Mouse (Mus musculus) forelimb bud, embryonic 11.5 days (tissue): ENCODE results near the gene Mcat.

Source experiments
- DNase-seq: peaks from one replicate; pipeline ENCODE4 v3.0.0-alpha.2; 2012; ENCODE audit warnings: low read depth, low spot score

Mcat gene

GRCm38 (mm10) chr15:83539905-83540304 lies 23.7 kb downstream of the Mcat start:
- DNase-seq: no peak

GRCm38 (mm10) chr15:83538855-83539254 lies 24.7 kb downstream of the Mcat start:
- DNase-seq: no peak

GRCm38 (mm10) chr15:83535890-83536231 lies 27.7 kb downstream of the Mcat start:
- DNase-seq: no peak

GRCm38 (mm10) chr15:83534960-83535889 lies 28.4 kb downstream of the Mcat start:
- no peak for DNase-seq

- DNase-seq: no peak
These were observed 31.0 kb downstream of the Mcat start for GRCm38 (mm10) chr15:83532606-83533005.

GRCm38 (mm10) chr15:83531961-83532469 lies 31.6 kb downstream of the Mcat start:
- DNase-seq: no peak

- no peak for DNase-seq
These were observed 32.9 kb downstream of the Mcat start for GRCm38 (mm10) chr15:83530688-83531087.

GRCm38 (mm10) chr15:83530233-83530632 lies 33.4 kb downstream of the Mcat start:
- no peak for DNase-seq

- no peak for DNase-seq
These were observed 33.8 kb downstream of the Mcat start for GRCm38 (mm10) chr15:83529765-83530164.

GRCm38 (mm10) chr15:83528892-83529291 lies 34.7 kb downstream of the Mcat start:
- DNase-seq: no peak

- no peak for DNase-seq
These were observed 35.8 kb downstream of the Mcat start for GRCm38 (mm10) chr15:83527747-83528146.

GRCm38 (mm10) chr15:83527092-83527437 lies 36.5 kb downstream of the Mcat start:
- no peak for DNase-seq

- DNase-seq: peak; percentile 52
These were observed 37.0 kb downstream of the Mcat start, which contains the start of gene Bik for GRCm38 (mm10) chr15:83526424-83527091. Gene Bik (plus strand): TSS chr15:83526862.

- no peak for DNase-seq
These were observed 39.3 kb downstream of the Mcat start for GRCm38 (mm10) chr15:83524333-83524729.

GRCm38 (mm10) chr15:83523638-83524332 lies 39.8 kb downstream of the Mcat start:
- no peak for DNase-seq

- no peak for DNase-seq
These were observed 40.4 kb downstream of the Mcat start for GRCm38 (mm10) chr15:83523196-83523595.

- no peak for DNase-seq
These were observed 42.7 kb downstream of the Mcat start for GRCm38 (mm10) chr15:83520861-83521382.

GRCm38 (mm10) chr15:83518215-83519048 lies 45.2 kb downstream of the Mcat start:
- DNase-seq: peak; percentile 84

GRCm38 (mm10) chr15:83515018-83515417 lies 48.6 kb downstream of the Mcat start:
- no peak for DNase-seq

GRCm38 (mm10) chr15:83512489-83513281 lies 50.9 kb downstream of the Mcat start:
- DNase-seq: no peak
